Mouse (Mus musculus) cerebellum, adult 18-20 months (tissue): ENCODE measurements around the gene Plcb4.
"Not testable (repeated sequence)": the region's sequence is repeated elsewhere in the genome, so short reads cannot be mapped to it uniquely, and the experiment has no call there.

Experiments used
- DNase-seq, 2 experiments: peaks; one replicate each; pipeline ENCODE4 v3.0.0; 2021

The Plcb4 gene

GRCm38 (mm10) chr2:135958453-135958852, 299.6 kb downstream of the Plcb4 start:
- no peak for DNase-seq

- no peak for DNase-seq
Observed at GRCm38 (mm10) chr2:135963089-135963488, 304.3 kb downstream of the Plcb4 start.

- peak; percentile 66 to 74 for DNase-seq
Observed at GRCm38 (mm10) chr2:135966871-135967557, 308.2 kb downstream of the Plcb4 start.

GRCm38 (mm10) chr2:135968159-135968558, 309.3 kb downstream of the Plcb4 start:
- DNase-seq: peak; percentile 71 to 80

- no peak for DNase-seq
Observed at GRCm38 (mm10) chr2:135970902-135971301, 312.1 kb downstream of the Plcb4 start.

GRCm38 (mm10) chr2:135975978-135976377, 317.2 kb downstream of the Plcb4 start:
- DNase-seq: peak in 1 of 2 experiments; percentile 48

- no peak for DNase-seq
Observed at GRCm38 (mm10) chr2:135978790-135979189, 320.0 kb downstream of the Plcb4 start.

- DNase-seq: no peak
Observed at GRCm38 (mm10) chr2:135980428-135980827, 321.6 kb downstream of the Plcb4 start.

- DNase-seq: no peak
Observed at GRCm38 (mm10) chr2:135983972-135984371, 325.2 kb downstream of the Plcb4 start.

GRCm38 (mm10) chr2:135985536-135986265, 326.9 kb downstream of the Plcb4 start:
- DNase-seq: no peak

GRCm38 (mm10) chr2:135988475-135988874, 329.7 kb downstream of the Plcb4 start:
- not testable (repeated sequence) for DNase-seq

- not testable (repeated sequence) for DNase-seq
Observed at GRCm38 (mm10) chr2:135990686-135991085, 331.9 kb downstream of the Plcb4 start.

- no peak for DNase-seq
Observed at GRCm38 (mm10) chr2:135993314-135993713, 334.5 kb downstream of the Plcb4 start.

GRCm38 (mm10) chr2:135995196-135995595, 336.4 kb downstream of the Plcb4 start:
- no peak for DNase-seq

GRCm38 (mm10) chr2:135996936-135997335, 338.1 kb downstream of the Plcb4 start:
- no peak for DNase-seq

GRCm38 (mm10) chr2:135997361-135998150, 338.7 kb downstream of the Plcb4 start:
- DNase-seq: peak; percentile 39 to 40

- DNase-seq: peak in 1 of 2 experiments; percentile 1
Observed at GRCm38 (mm10) chr2:135998886-135999285, 340.1 kb downstream of the Plcb4 start.

- peak in 1 of 2 experiments; percentile 2 for DNase-seq
Observed at GRCm38 (mm10) chr2:135999361-135999760, 340.6 kb downstream of the Plcb4 start.

GRCm38 (mm10) chr2:136000933-136001332, 342.1 kb downstream of the Plcb4 start:
- DNase-seq: no peak

GRCm38 (mm10) chr2:136002118-136002517, 343.3 kb downstream of the Plcb4 start:
- DNase-seq: peak; percentile 49 to 58

GRCm38 (mm10) chr2:136003836-136004235, 345.0 kb downstream of the Plcb4 start:
- peak; percentile 51 to 56 for DNase-seq

GRCm38 (mm10) chr2:136006280-136006679, 347.5 kb downstream of the Plcb4 start:
- DNase-seq: no peak

GRCm38 (mm10) chr2:136012759-136013158, 353.9 kb downstream of the Plcb4 start:
- peak in 1 of 2 experiments; percentile 36 for DNase-seq
